Mouse (Mus musculus) forebrain, postnatal 0 days (tissue): ENCODE data around the gene 2010300C02Rik. TPM values are rescaled to one million over a fixed set of nuclear protein-coding genes. Genes with fewer than 3 reads are reported as not detected.
A peak's percentile ranks its signal among the peaks of the same experiment; 100 is the strongest.

Experiments used
- ATAC-seq: fragments of 200-750 bp; cut with Nextera tagmentation; 2 replicates; pipeline ENCODE4 v1.8.0; 2017; ENCODE audit warnings: mild to moderate bottlenecking, moderate library complexity
- DNase-seq: peaks from one replicate; pipeline ENCODE4 v3.0.0-alpha.2; 2015
- H3K27ac ChIP-seq: fragments of 300-500 bp; sonication (generic); 2 replicates; pipeline ENCODE4 v1.5.1; 2014; ENCODE audit warnings: low read depth, mild to moderate bottlenecking, antibody characterized with exemption, low read length, moderate library complexity, mixed read lengths
- H3K27me3 ChIP-seq: fragments of 300-500 bp; sonication (generic); 2 replicates; pipeline ENCODE4 v1.6.1; 2014; ENCODE audit warnings: mild to moderate bottlenecking, low read length, mixed read lengths; ENCODE audit not compliant: insufficient read depth
- H3K36me3 ChIP-seq: fragments of 300-500 bp; sonication (generic); 2 replicates; pipeline ENCODE4 v1.6.1; 2014; ENCODE audit warnings: mild to moderate bottlenecking, moderate library complexity; ENCODE audit not compliant: insufficient read depth
- H3K4me1 ChIP-seq: fragments of 300-500 bp; sonication (generic); 2 replicates; pipeline ENCODE4 v1.6.1; 2014; ENCODE audit warnings: antibody characterized with exemption; ENCODE audit not compliant: insufficient read depth
- H3K4me2 ChIP-seq: fragments of 300-500 bp; sonication (generic); 2 replicates; pipeline ENCODE4 v1.6.1; 2014; ENCODE audit warnings: low read depth, mild to moderate bottlenecking, moderate library complexity
- H3K4me3 ChIP-seq: fragments of 300-500 bp; sonication (generic); 2 replicates; pipeline ENCODE4 v1.5.1; 2014; ENCODE audit warnings: low read depth, low read length, mixed read lengths
- H3K9ac ChIP-seq: fragments of 300-500 bp; sonication (generic); 2 replicates; pipeline ENCODE4 v1.6.1; 2014; ENCODE audit warnings: mild to moderate bottlenecking
- H3K9me3 ChIP-seq: fragments of 300-500 bp; sonication (generic); 2 replicates; pipeline ENCODE4 v1.6.1; 2016; ENCODE audit warnings: low read length
- CTCF ChIP-seq: sonication (generic); IDR thresholded peaks from 2 replicates; pipeline ENCODE4 v1.5.1; 2016; ENCODE audit warnings: antibody characterized with exemption, control low read depth, low read depth
- WGBS: fragments of 180-500 bp; shearing (Covaris S2); extraction: QIAGEN DNeasy Blood & Tissue Kit; methylation state at CpG from one replicate; pipeline ENCODE4 v1.1.7; 2014; 5-methylcytosine and 5-hydroxymethylcytosine counted together
- polyA plus RNA-seq: library from polyadenylated mRNA; unstranded; fragments of >200 nt; fragmentation: Nextera tagmentation; extraction: Ambion mirVana; gene quantifications from 2 replicates; pipeline ENCODE4 v1.2.1, GENCODE M21; 2015
- total RNA-seq: library from RNA; depleted of rRNA; stranded (reverse); fragments of >200 nt; gene quantifications from 2 replicates; pipeline ENCODE4 v1.2.3, GENCODE M21; 2014

The 2010300C02Rik gene
- total and polyA plus RNA-seq, 2 experiments from 2014 or later = 13.6 to 22.7 TPM

DNA sequence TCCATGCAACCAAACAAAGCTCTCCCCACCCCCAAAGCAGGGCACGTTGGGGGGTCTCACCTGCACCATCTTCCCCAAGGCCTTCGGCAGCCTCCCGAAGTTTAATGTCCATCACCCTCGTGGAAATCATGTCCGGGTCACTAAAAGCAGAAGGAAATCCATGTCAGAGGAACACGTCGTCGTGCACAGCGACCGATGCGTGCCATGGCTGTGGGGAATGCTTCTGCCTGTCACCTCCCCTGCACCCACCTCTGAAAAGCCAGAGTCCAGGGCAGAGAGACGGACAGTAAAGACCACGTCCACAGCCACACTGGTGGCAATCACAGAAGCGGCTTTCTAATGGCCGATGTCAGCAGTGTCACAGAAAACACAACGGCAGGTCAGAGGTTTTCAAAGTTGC, 75.4 kb downstream of the 2010300C02Rik start:
- Histone ChIP-seq H3K9ac (no peak overlapping the region), H3K4me1 (no peaks in the 10 kb centered on the region), H3K27ac (no peak overlapping the region), H3K4me2 (no peak overlapping the region), H3K9me3 (no peaks in the 10 kb centered on the region), H3K27me3 (no peaks in the 10 kb centered on the region), H3K4me3 (no peak overlapping the region), H3K36me3 (no peaks in the 10 kb centered on the region)
- ATAC-seq (no peak), DNase-seq (no peak)
- WGBS = 92% methylated on average over 16 of the region's 16 CpGs
- TF ChIP-seq CTCF = no peak

DNA sequence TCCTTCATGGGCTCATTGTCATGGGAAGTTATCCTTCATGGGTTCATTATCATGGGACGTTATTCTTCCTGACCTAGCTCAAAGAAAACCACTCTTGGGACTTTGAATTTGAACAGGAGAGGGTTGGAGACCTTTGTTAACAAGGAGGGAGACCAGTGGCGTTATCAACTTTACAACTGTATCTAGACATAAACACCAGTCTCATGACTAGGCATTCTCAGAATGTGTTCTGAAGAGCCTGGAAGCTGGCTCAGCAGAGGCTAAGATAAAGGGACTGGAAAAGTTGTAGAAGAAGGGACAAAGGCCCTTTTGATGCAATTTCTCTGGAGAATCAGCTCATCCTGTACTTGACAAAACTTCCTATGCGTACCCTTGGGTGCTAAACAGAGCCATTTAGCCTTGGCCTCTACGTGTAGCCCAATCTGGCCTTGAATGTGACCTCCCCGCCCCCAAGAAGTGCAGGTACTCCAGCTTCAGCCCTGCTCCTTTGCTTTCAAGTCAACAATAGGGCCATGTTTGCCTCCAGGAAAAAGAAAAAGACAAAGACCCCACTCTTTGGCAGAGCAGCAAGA, 76.0 kb downstream of the 2010300C02Rik start:
- no peak for ATAC-seq
- no peaks in the 10 kb centered on the region for H3K4me1 ChIP-seq

DNA sequence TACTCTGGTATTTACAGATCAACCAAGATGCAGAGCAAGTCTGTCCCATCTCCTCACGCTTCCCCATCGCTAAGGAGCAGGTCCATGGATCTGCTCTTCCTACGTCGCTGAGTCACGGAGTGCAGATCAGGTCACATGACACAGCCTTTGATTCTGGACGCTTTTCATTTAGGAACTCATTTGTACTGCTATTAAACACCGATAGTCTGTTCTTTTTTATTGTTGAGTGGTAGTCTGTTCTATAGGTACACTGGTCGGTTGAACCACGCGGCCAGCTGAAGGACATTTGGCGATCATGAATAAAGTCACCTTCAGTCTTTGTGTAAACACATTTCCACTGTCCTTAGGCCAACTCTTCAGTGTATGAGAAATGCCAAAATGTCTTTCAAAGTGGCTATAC, 78.5 kb downstream of the 2010300C02Rik start:
- Histone ChIP-seq H3K4me3 (no peak overlapping the region), H3K9ac (no peak overlapping the region), H3K4me1 (no peaks in the 10 kb centered on the region), H3K4me2 (no peak overlapping the region), H3K27ac (no peak overlapping the region), H3K36me3 (no peaks in the 10 kb centered on the region), H3K27me3 (no peaks in the 10 kb centered on the region), H3K9me3 (no peaks in the 10 kb centered on the region)
- WGBS = 85% methylated on average over 11 of the region's 11 CpGs
- no peak for TF ChIP-seq CTCF
- DNase-seq (no peak), ATAC-seq (no peak)

More for the DNA sequence above, 76.0 kb downstream of the 2010300C02Rik start:
- no peak overlapping the region for H3K4me2 ChIP-seq
- H3K9ac ChIP-seq = no peak overlapping the region
- H3K9me3 ChIP-seq = no peaks in the 10 kb centered on the region
- no peak for DNase-seq
- no peak overlapping the region for H3K27ac ChIP-seq
- H3K4me3 ChIP-seq = no peak overlapping the region
- H3K36me3 ChIP-seq = no peaks in the 10 kb centered on the region
- H3K27me3 ChIP-seq = no peaks in the 10 kb centered on the region
- 87% methylated on average over 5 of the region's 5 CpGs for WGBS
- no peak for TF ChIP-seq CTCF

DNA sequence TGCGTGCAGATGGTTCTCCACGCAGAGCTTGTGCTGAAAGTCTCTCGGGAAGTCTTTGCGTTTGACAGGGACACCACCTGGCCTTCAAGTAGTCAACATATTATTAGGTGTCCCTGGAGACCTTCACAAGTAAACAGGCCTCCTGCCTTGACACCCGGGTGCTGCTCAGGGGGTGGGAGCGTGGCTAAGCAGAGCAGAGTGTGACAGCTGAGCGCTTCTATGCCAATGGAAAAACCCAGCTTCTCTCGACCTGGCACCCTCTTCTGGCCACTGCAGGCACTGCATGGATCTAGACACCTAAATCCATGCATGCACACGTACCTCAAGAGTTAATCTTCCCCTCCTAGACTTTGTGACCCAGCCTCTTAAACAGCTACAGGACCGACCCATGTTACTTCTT, 80.8 kb downstream of the 2010300C02Rik start:
- peak; percentile 84 for DNase-seq
- Histone ChIP-seq H3K4me2 (peak overlapping the region; percentile 37), H3K4me1 (no peaks in the 10 kb centered on the region), H3K36me3 (no peaks in the 10 kb centered on the region), H3K4me3 (no peak overlapping the region), H3K27me3 (no peaks in the 10 kb centered on the region), H3K9ac (no peak overlapping the region), H3K27ac (no peak overlapping the region), H3K9me3 (no peaks in the 10 kb centered on the region)
- WGBS = 16% methylated on average over 10 of the region's 10 CpGs
- peak; percentile 86 for ATAC-seq
- peak; percentile 88 for TF ChIP-seq CTCF

DNA sequence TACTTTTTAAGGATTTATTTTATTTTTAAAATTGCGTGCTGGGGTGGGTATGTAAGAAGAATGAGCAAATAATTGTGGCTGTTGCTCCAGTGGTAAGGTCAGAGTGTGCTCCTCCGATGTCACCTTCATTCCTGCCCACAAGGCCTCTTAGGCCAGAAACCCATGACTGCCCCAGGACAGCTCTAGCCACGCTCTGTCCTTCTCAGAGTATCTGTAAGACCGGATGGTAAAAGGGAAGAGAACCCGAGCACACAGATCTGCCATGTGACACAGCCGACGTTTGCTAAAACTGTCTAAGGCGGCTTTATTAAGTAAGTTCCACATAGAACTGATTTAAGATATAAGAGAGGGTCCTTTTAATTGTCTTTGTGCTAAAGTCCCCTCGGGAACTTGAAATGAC, 81.3 kb downstream of the 2010300C02Rik start:
- Histone ChIP-seq H3K9me3 (no peaks in the 10 kb centered on the region), H3K4me1 (no peaks in the 10 kb centered on the region), H3K9ac (no peak overlapping the region), H3K27ac (no peak overlapping the region), H3K4me3 (no peak overlapping the region), H3K4me2 (no peak overlapping the region), H3K36me3 (no peaks in the 10 kb centered on the region), H3K27me3 (no peaks in the 10 kb centered on the region)
- ATAC-seq (no peak), DNase-seq (no peak)
- TF ChIP-seq CTCF = no peak
- WGBS = 87% methylated on average over 9 of the region's 9 CpGs

DNA sequence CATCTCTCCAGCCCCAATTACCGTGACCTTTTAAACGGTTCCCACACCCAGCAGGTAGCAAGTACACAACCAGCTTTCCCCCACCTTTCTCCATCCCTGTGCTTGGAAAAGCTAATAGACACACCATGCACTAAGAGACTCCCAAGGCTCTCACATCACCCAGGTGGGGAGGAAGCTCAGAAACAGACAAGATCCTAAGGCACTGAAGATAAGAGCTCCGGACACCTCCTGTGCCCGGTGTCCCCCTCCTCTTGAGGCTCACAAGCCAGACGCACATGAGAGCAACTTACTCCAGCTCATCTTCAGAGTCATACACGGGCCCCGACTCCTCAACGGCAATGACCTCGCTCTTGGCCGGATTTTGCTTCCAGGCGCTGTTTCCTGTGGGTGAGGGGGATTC, 82.3 kb downstream of the 2010300C02Rik start:
- no peak overlapping the region for H3K9ac ChIP-seq
- no peaks in the 10 kb centered on the region for H3K9me3 ChIP-seq
- no peak overlapping the region for H3K4me2 ChIP-seq
- no peaks in the 10 kb centered on the region for H3K36me3 ChIP-seq
- H3K4me1 ChIP-seq = no peaks in the 10 kb centered on the region
- no peak for DNase-seq
- H3K27me3 ChIP-seq = no peaks in the 10 kb centered on the region
- 82% methylated on average over 11 of the region's 11 CpGs for WGBS
- no peak overlapping the region for H3K27ac ChIP-seq
- no peak overlapping the region for H3K4me3 ChIP-seq
- TF ChIP-seq CTCF = no peak
- ATAC-seq = no peak

DNA sequence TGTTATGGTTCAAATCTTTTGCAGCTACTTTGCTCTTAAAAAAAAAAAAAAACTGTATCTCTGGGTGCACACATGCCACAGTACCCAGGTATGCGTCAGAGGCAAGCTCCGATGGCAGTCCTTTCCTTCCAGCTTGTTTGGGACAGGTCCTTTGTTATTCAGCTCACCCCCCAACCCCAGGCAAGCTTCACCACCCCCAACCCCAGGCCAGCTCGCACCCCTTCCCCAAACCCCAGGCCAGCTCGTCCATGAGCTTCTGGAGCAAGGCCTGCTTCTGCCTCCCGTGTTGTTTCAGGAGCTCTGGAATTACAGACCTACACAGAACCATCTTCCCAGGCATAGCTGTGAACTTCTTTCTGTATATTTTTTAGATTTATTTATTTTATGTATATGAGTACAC, 83.1 kb downstream of the 2010300C02Rik start:
- ATAC-seq = no peak
- Histone ChIP-seq H3K9me3 (no peaks in the 10 kb centered on the region), H3K27ac (no peak overlapping the region), H3K9ac (no peak overlapping the region), H3K4me1 (no peaks in the 10 kb centered on the region), H3K4me3 (no peak overlapping the region), H3K36me3 (no peaks in the 10 kb centered on the region), H3K4me2 (no peak overlapping the region), H3K27me3 (no peaks in the 10 kb centered on the region)
- no peak for TF ChIP-seq CTCF
- WGBS = 84% methylated on average over 5 of the region's 5 CpGs
- DNase-seq = no peak
